Mouse (Mus musculus) neural tube, embryonic 15.5 days (tissue): Measurements from ENCODE around the gene Shroom1. TPM values are rescaled to one million over a fixed set of nuclear protein-coding genes. Genes with fewer than 3 reads are reported as not detected.

ENCODE experiments used
- ATAC-seq: fragments of 200-750 bp; cut with Nextera tagmentation; 2 replicates; pipeline ENCODE4 v1.8.0; 2017; ENCODE audit warnings: mild to moderate bottlenecking, moderate TSS enrichment, moderate library complexity; ENCODE audit not compliant: low FRiP score
- H3K27ac ChIP-seq: fragments of 300-500 bp; sonication (generic); replicated peaks from 2 replicates; pipeline ENCODE4 v1.5.1; 2015; ENCODE audit warnings: mild to moderate bottlenecking, inconsistent platforms
- H3K27me3 ChIP-seq: fragments of 300-500 bp; sonication (generic); replicated peaks from 2 replicates; pipeline ENCODE4 v1.6.1; 2015; ENCODE audit warnings: inconsistent platforms
- H3K36me3 ChIP-seq: fragments of 300-500 bp; sonication (generic); 2 replicates; pipeline ENCODE4 v1.6.1; 2015; ENCODE audit warnings: inconsistent platforms
- H3K4me1 ChIP-seq: fragments of 300-500 bp; sonication (generic); 2 replicates; pipeline ENCODE4 v1.6.1; 2015; ENCODE audit warnings: inconsistent platforms
- H3K4me2 ChIP-seq: fragments of 300-500 bp; sonication (generic); 2 replicates; pipeline ENCODE4 v1.6.1; 2015; ENCODE audit warnings: inconsistent platforms, mild to moderate bottlenecking, moderate library complexity
- H3K4me3 ChIP-seq: fragments of 300-500 bp; sonication (generic); replicated peaks from 2 replicates; pipeline ENCODE4 v1.5.1; 2015; ENCODE audit warnings: mild to moderate bottlenecking, inconsistent platforms
- H3K9ac ChIP-seq: fragments of 300-500 bp; sonication (generic); replicated peaks from 2 replicates; pipeline ENCODE4 v1.6.1; 2015; ENCODE audit warnings: mild to moderate bottlenecking, inconsistent platforms
- H3K9me3 ChIP-seq: fragments of 300-500 bp; sonication (generic); replicated peaks from 2 replicates; pipeline ENCODE4 v1.6.1; 2016; ENCODE audit warnings: inconsistent platforms
- WGBS: fragments of 180-500 bp; shearing (Covaris S2); methylation state at CpG from one replicate; pipeline ENCODE4 v1.1.7; 2015; ENCODE audit warnings: mixed read lengths; 5-methylcytosine and 5-hydroxymethylcytosine counted together
- polyA plus RNA-seq: library from polyadenylated mRNA; unstranded; fragments of >200 nt; fragmentation: Nextera tagmentation; extraction: Ambion mirVana; gene quantifications from 2 replicates; pipeline ENCODE4 v1.2.1, GENCODE M21; 2015

The Shroom1 gene
- polyA plus RNA-seq, 1 experiment from 2014 or later, result 4.1 TPM

DNA sequence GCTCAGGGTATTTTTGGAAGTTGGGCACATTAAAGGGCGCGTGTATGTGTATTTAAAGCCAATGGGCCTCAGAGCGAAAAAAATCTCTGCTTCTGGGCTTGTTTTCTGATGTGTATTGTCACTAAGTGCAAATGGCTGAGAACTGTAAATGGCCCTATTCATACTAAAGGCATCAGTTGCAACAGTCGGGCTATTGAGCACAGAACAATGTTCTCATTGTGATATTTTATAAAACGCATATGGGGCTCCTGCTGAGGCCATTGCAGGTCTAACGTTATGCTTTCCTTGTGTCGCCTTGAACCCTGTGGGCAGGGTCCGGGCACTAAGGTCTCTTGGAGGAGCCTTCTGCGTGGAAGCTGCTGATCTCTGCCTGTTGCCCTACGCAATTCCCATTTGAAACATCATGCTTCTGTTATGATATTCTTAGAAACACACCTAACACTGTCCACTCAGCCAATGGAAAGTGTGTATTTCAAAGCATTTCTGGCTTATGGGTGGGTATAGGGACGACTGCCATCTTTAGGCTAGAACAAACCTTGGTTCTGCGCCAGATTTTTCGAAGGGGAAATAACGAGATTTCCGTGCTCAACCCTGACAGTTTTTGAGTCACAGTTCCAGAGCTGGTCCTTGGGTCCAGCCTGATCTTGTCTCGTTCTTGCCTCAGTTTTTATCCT is 12.4 kb downstream of the Shroom1 start:
- H3K27me3 ChIP-seq, result peaks cover 49% of the 10 kb centered on the region
- ATAC-seq, result no peak; the same call in 1 of the 2 replicates
- WGBS, result 30% methylated on average over 16 of the region's 16 CpGs
- no peak overlapping the region for H3K9ac ChIP-seq
- H3K9me3 ChIP-seq, result no peaks in the 10 kb centered on the region
- H3K4me2 ChIP-seq, result peak overlapping the region; percentile 56
- no peak overlapping the region for H3K4me3 ChIP-seq
- H3K4me1 ChIP-seq, result peaks cover 25% of the 10 kb centered on the region
- H3K27ac ChIP-seq, result no peak overlapping the region
- H3K36me3 ChIP-seq, result no peaks in the 10 kb centered on the region

DNA sequence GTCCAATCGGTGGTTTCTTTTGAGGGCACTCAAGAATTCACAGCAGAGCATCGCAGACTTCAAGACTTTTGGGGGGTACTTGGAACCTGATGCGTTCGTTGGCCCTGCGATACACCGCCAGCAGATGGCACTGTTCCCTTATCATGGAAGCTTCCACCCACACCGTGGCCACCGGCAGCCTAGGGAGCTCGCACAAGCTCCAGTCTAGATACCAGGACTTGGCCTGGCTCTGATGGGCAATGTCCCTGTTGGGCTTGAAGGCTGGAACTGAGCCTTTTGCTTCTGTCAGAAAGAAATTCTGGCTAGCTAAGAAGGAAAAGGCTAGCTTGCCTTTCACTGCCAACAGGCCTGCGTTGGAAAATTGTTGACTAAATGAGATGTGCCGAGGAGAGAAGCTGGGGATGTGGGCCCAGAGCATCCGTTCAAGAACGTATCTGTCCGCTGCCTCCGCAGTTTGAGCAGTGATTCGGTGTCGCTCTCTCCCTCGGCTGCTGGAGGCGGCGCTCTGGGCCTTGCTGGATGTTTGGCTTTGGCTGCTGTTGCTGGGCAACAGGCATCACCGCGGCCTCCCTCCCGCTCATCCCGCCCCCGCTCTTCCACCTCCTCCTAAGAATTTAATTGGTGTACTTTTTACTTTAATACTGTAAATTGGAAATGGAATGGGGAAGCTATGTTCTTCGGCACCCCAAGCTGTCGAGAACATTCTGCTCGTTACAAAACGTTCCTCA is 13.1 kb downstream of the Shroom1 start, which contains the start of gene Gm9837:
Gene Gm9837, minus strand, starts transcription at position 512 of the 728 bp plus-strand sequence.
- Histone ChIP-seq H3K9ac (0 out of 2 replicates have a peak within 1 kb of the TSS, but pooled peaks have one; percentile 31), H3K27ac (peak within 1 kb of the TSS; percentile 75), H3K4me2 (peak within 1 kb of the TSS; percentile 56), H3K4me3 (peak within 1 kb of the TSS; percentile 21), H3K36me3 (no peaks in the 10 kb centered on the region), H3K27me3 (peaks cover 42% of the 10 kb centered on the region), H3K9me3 (no peaks in the 10 kb centered on the region), H3K4me1 (peaks cover 25% of the 10 kb centered on the region)
- WGBS, result 2% methylated on average over 29 of the region's 29 CpGs
- peak; percentile 83 for ATAC-seq

GRCm38 (mm10) chr11:53472709-53473108 is 15.7 kb downstream of the Shroom1 start:
- WGBS, result 85% methylated on average over 3 of the region's 3 CpGs
- Histone ChIP-seq H3K27ac (no peak overlapping the region), H3K4me3 (no peak overlapping the region), H3K4me1 (peaks cover 24% of the 10 kb centered on the region), H3K9ac (no peak overlapping the region), H3K27me3 (peaks cover 24% of the 10 kb centered on the region), H3K36me3 (no peaks in the 10 kb centered on the region), H3K9me3 (no peaks in the 10 kb centered on the region), H3K4me2 (no peak overlapping the region)
- no peak for ATAC-seq

DNA sequence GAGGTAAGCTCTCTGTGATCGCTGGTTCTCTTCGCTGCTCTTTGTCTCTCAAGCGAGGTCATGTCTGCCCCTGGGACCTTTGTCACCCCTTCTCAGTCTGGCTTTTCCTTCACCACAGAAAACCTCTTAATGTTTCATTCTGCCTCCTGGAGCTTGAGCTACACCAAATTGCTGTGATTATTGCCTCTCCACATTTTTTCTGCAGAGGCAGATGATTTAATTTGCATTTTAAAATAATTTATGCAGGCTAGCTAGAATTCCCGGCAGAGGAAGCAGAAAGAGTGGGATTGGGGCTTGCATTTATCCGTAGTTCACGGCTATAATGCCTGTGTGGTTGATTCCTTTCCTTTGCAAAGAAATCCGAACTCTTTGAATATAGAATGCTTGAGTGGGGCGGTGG is 18.6 kb downstream of the Shroom1 start:
- 13% methylated on average over 8 of the region's 8 CpGs for WGBS
- H3K9ac ChIP-seq, result no peak overlapping the region
- H3K4me1 ChIP-seq, result peaks cover 30% of the 10 kb centered on the region
- H3K27ac ChIP-seq, result no peak overlapping the region
- peak overlapping the region; percentile 39 for H3K4me2 ChIP-seq
- H3K36me3 ChIP-seq, result no peaks in the 10 kb centered on the region
- H3K4me3 ChIP-seq, result no peak overlapping the region
- no peaks in the 10 kb centered on the region for H3K9me3 ChIP-seq
- H3K27me3 ChIP-seq, result peaks cover 48% of the 10 kb centered on the region
- no peak for ATAC-seq

GRCm38 (mm10) chr11:53477833-53478232 is 20.8 kb downstream of the Shroom1 start:
- WGBS, result 51% methylated on average over 7 of the region's 7 CpGs
- Histone ChIP-seq H3K4me3 (no peak overlapping the region), H3K9ac (no peak overlapping the region), H3K36me3 (no peaks in the 10 kb centered on the region), H3K4me2 (0 out of 2 replicates have a peak overlapping the region, but pooled peaks have one; percentile 83), H3K4me1 (peaks cover 27% of the 10 kb centered on the region), H3K9me3 (no peaks in the 10 kb centered on the region), H3K27me3 (peaks cover 57% of the 10 kb centered on the region), H3K27ac (no peak overlapping the region)
- no peak for ATAC-seq

DNA sequence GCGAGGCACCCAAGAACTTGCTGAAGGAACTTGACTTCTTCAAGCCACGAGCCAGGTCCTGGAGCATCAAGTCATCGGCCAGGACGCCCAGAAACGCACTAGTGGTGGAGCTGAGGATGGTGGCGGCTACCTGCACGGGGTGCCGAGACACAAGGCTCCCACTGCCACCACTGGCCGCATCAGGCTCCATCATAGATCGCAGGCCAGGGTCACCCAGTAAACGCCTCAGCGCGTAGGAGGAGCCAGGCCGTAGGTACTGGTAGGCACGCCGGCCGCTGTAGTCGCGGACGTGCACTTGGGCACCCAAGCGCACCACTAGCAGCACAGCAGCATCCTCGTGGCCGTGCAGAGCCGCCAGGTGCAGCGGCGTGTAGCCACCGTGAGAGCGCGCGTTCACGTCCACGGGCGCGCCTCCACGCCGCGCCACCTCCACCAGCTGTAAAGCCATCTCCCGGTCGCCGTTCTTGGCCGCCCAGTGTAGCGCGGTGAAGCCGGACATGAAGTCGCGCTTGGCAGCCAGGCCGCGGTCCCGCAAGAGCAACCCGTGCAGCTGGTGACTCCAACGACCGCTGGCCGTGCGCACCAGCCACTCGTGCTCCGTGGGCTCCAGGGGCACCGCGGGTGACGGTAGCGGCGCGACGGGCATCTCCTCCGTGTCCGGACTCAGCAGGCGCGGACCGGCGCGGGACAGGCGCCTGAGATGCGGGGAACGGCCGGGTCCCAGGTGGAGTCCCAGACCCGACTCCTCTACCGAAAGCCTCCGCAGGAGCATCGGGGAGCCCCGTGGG is 21.6 kb downstream of the Shroom1 start:
- H3K36me3 ChIP-seq, result no peaks in the 10 kb centered on the region
- H3K4me1 ChIP-seq, result peaks cover 27% of the 10 kb centered on the region
- ATAC-seq, result 0 out of 2 replicates have a peak, but pooled peaks have one; percentile 19
- peak overlapping the region; percentile 53 for H3K4me3 ChIP-seq
- WGBS, result 5% methylated on average over 79 of the region's 79 CpGs
- no peak overlapping the region for H3K27ac ChIP-seq
- no peaks in the 10 kb centered on the region for H3K9me3 ChIP-seq
- peak overlapping the region; percentile 83 for H3K4me2 ChIP-seq
- H3K27me3 ChIP-seq, result peaks cover 56% of the 10 kb centered on the region
- H3K9ac ChIP-seq, result peak overlapping the region; percentile 43

DNA sequence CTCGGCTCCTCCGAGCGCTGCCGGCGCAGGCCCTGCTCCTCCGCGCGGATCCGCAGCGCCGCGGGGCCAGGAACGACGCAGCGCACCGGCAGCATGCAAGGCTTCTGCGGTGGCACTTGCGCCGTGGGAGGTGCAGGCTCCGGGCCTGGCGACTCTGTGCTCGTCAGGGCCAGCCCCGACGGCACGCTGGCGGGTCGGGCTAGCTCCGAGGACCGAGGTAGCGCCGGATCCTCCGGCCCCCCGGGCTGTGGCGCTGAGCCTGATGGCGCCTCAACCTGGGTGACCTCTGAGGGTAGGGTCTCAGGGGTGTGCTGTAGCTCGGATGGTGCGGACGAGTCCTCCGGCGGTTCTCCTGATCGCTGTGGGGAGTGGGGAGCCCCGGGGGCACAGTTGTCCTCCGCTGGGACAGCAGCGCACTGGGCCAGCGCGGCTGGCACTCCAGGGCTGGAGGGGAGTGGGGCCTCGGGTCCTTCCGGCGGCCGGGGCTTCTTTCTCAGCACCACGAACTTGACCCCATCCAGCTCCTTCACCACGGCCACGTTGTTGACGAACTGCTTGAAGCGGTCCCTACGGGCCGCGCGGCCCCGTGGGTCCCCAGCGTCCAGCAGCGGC is 22.3 kb downstream of the Shroom1 start:
- Histone ChIP-seq H3K9me3 (no peaks in the 10 kb centered on the region), H3K36me3 (no peaks in the 10 kb centered on the region), H3K4me3 (peak overlapping the region; percentile 53), H3K27me3 (peaks cover 52% of the 10 kb centered on the region), H3K4me2 (peak overlapping the region; percentile 83), H3K4me1 (peaks cover 27% of the 10 kb centered on the region), H3K27ac (no peak overlapping the region), H3K9ac (peak overlapping the region; percentile 43)
- under 1% methylated on average over 60 of the region's 62 CpGs for WGBS
- ATAC-seq, result peak; percentile 32; the same call in 1 of the 2 replicates

DNA sequence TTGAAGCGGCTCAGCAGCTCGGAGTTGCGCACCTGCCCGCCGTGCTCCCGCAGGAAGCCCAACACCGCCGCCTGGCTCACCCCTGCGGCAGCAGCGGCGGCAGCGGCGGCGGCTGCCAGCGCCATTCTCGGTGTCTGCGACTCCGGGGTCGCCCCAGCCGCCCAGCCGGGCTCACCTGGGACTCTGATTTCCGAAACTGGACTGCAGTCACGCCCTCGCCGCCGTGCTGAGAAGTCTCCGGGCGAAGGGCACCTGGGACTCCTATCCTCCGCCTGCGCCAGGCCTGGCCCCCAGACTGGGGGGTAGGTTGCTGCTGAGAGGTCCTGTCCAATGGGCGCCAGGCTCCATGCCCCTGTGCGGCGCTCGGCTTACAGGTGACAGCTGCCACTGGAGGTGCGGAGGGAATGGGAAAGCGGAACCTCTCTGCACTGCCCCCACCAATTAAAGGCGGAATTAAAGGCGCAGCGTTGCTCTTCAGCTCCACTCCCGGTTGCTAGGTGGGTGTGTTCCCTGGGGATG is 22.8 kb downstream of the Shroom1 start, which contains the start of the genes Gm9945 and Sowaha:
Gene Gm9945, plus strand, starts transcription at position 384 of the 519 bp plus-strand sequence.
Gene Sowaha, minus strand, starts transcription at position 492 of the 519 bp plus-strand sequence.
- H3K36me3 ChIP-seq, result no peaks in the 10 kb centered on the region
- H3K27me3 ChIP-seq, result peaks cover 52% of the 10 kb centered on the region
- H3K27ac ChIP-seq, result no peak within 1 kb of the TSS
- peak within 1 kb of the TSS; percentile 43 for H3K9ac ChIP-seq
- H3K4me1 ChIP-seq, result peaks cover 27% of the 10 kb centered on the region
- peak; percentile 78 for ATAC-seq
- no peaks in the 10 kb centered on the region for H3K9me3 ChIP-seq
- 2% methylated on average over 39 of the region's 40 CpGs for WGBS
- H3K4me3 ChIP-seq, result peak within 1 kb of the TSS; percentile 53
- peak within 1 kb of the TSS; percentile 83 for H3K4me2 ChIP-seq

DNA sequence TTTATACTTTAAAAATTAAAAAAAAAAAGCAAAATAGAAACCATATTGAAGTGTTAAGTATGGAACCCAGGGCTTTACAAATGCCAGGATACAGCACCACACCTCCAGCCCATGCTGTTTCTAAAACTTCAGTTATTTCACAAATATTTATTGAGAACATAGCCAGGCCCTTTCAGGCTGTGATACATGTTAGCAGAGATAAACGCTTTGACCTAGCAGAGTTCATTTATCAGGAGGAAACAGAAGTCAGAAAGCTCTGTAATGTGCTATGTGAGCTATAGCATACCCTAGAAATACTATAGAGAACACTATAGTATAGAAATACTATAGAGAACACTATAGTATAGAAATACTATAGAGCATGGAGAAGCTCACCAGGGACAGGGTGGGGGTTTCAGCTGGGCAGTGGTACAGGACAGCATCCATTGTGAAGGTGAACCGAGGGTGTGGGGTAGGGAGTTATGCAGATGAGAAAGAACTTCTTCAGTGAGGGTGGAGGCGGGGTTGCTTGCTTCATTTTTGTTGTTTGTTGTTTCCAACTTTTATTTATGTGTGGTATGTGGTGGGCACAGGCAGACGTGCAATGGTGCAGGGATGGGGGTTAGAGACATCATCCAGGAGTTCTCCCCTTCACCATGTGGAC is 24.2 kb downstream of the Shroom1 start:
- no peak for ATAC-seq
- Histone ChIP-seq H3K4me2 (no peak overlapping the region), H3K36me3 (no peaks in the 10 kb centered on the region), H3K9ac (no peak overlapping the region), H3K4me3 (no peak overlapping the region), H3K27ac (no peak overlapping the region), H3K9me3 (no peaks in the 10 kb centered on the region), H3K4me1 (peaks cover 19% of the 10 kb centered on the region), H3K27me3 (peaks cover 54% of the 10 kb centered on the region)
- WGBS, result 67% methylated on average over 4 of the region's 4 CpGs

DNA sequence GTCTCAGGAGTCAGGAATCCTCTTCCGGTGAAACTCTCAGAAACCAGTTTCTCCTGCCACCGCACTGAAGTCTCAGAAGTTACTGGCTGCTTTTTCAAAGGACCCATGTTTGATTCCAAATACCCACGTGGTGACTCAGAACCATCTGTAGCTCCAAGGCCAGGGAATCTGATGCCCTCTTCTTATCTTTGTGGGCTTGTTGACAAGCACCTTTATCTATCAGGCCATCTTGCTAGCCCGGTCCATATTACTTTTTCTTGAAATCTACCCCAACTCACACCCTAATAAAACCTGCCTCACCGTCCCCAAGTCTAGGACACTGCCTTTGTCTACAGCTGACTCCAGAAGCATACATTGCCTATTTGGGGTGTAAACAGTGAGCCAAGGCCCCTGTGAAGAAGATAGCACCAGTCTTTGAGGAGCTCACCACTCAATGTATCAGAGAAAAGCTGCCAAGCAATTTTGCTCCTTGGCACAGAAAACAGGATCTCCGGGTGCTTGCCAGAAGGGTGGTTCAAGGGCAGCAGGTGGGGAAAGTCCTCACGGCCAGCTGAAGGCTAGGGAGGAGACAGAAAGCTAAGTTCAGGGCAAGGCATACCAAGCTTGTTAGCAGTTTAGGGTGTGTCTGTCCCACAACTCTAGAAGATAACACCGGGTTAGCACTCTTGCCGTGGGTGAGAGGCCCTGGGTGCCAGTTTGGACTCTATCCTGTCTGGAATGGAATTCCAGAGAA is 26.3 kb downstream of the Shroom1 start:
- Histone ChIP-seq H3K4me2 (no peak overlapping the region), H3K9ac (no peak overlapping the region), H3K27me3 (peaks cover 56% of the 10 kb centered on the region), H3K9me3 (no peaks in the 10 kb centered on the region), H3K36me3 (no peaks in the 10 kb centered on the region), H3K4me1 (peaks cover 28% of the 10 kb centered on the region), H3K4me3 (no peak overlapping the region), H3K27ac (no peak overlapping the region)
- ATAC-seq, result no peak
- WGBS, result 76% methylated on average over 9 of the region's 9 CpGs
